Mouse (Mus musculus): ENCODE data around the gene Plcl1. TPM values are rescaled to one million over a fixed set of nuclear protein-coding genes. Genes with fewer than 3 reads are reported as not detected.

The Plcl1 gene
- 0.68 and 0.87 TPM in 2 replicates for polyA plus RNA-seq (2016; fragmentation: Nextera tagmentation; extraction: Ambion mirVana)

- peak; percentile 92 for DNase-seq (ENCODE audit: extremely low spot score, low spot score)
- H3K36me3 ChIP-seq (replicated peaks), result no peaks in the 10 kb centered on the region
- 4% methylated on average over 51 of the region's 51 CpGs for WGBS
- peaks cover 47% of the 10 kb centered on the region for H3K27me3 ChIP-seq (ENCODE audit: poor library complexity, severe bottlenecking)
- no peaks in the 10 kb centered on the region for H3K9me3 ChIP-seq
- peaks cover 31% of the 10 kb centered on the region for H3K4me1 ChIP-seq
- H3K27ac ChIP-seq, result peak within 1 kb of the TSS; percentile 82
- peak within 1 kb of the TSS; percentile 77 for H3K4me3 ChIP-seq
These were observed at the start of gene Plcl1 for GRCm38 (mm10) chr1:55405272-55406022. Plcl1 (plus strand) TSS chr1:55405921.

GRCm38 (mm10) chr1:55362634-55363033 lies 43.1 kb upstream of the Plcl1 start:
- Histone ChIP-seq H3K27me3 (ENCODE audit: poor library complexity, severe bottlenecking) (peaks cover 40% of the 10 kb centered on the region), H3K36me3 (replicated peaks) (no peaks in the 10 kb centered on the region), H3K9me3 (peaks cover 9% of the 10 kb centered on the region), H3K27ac (no peak overlapping the region), H3K4me1 (peaks cover 9% of the 10 kb centered on the region), H3K4me3 (peak overlapping the region; percentile 58)
- DNase-seq (ENCODE audit: extremely low spot score, low spot score), result no peak
- 46% methylated on average over 49 of the region's 49 CpGs for WGBS

DNA sequence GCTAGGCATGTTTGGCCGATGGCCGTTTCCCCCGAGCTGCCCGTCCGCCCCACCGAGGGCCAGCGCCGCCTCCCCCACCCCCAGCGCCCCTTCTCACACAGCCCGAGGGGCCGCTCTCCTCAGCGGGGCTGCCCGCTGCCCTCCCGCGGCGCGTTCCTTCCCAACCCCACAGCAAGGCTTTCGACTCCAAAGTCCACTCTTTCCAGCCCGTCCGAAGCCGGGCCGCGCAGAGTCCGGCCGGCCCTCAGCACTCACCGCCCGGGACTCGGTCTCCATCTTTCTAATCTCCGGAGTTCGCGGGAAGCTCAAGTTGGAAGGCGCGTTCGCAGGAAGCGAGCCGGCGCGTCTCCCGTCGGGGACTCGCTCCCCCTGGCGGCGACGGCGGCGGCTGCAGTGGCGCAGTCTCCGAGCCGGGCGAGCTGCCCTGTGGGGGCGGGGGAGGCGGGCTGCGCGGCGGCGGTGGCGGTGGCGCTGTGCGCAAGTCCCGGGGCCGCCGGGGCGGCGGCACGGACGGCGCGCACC lies 42.6 kb upstream of the Plcl1 start, which contains the start of gene Boll:
Gene Boll, minus strand, starts transcription at position 426 of the 522 bp plus-strand sequence.
- peak; percentile 65 for DNase-seq (ENCODE audit: extremely low spot score, low spot score)

DNA sequence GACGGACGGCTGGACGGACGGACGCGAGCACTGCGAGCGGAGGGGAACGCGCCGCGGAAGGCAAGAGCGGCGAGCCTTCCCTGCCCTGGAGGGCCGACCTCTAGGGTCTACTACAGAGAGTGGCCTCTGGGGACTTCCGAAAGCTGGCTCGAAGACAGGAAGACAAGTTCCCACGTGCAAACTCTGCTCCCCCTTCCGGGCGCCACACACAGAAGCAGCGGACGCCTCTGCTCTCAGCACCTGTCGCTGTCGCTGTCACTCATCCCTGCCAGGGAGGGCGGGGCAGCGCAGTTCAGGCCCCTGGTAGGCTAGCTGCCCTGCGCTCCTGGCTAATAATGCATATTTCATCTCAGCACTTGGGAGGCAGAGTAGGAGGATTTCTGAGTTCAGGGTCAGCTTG lies 42.1 kb upstream of the Plcl1 start:
- Histone ChIP-seq H3K27ac (peak overlapping the region; percentile 35; the same call in 1 of the 2 replicates), H3K27me3 (ENCODE audit: poor library complexity, severe bottlenecking) (peaks cover 40% of the 10 kb centered on the region)

More for the DNA sequence above, 42.6 kb upstream of the Plcl1 start, which contains the start of gene Boll:
- Histone ChIP-seq H3K36me3 (replicated peaks) (no peaks in the 10 kb centered on the region), H3K4me1 (peaks cover 9% of the 10 kb centered on the region), H3K27ac (peak within 1 kb of the TSS; percentile 35; the same call in 1 of the 2 replicates), H3K27me3 (ENCODE audit: poor library complexity, severe bottlenecking) (peaks cover 40% of the 10 kb centered on the region), H3K9me3 (peaks cover 9% of the 10 kb centered on the region), H3K4me3 (peak within 1 kb of the TSS; percentile 58)
- 13% methylated on average over 68 of the region's 68 CpGs for WGBS

DNA sequence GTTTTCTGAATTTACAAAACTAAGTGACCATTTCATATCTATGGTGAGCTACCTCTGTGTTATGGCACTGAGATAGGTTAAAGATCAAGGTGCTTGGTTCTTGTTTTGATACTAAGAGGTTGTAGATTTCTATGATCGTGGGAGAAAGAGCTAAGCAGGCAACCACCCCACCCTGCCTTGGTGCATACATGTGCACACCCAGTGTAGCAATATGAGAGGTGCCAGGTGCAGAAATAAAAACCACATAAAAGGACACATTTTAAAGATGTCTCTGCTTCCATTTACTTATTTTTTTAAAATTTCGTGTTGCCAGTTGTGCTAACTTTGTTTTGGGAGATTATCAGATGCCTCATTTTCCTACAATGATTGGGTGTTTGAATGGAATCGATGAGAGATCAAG lies 33.1 kb upstream of the Plcl1 start:
- Histone ChIP-seq H3K9me3 (no peaks in the 10 kb centered on the region), H3K4me3 (no peak overlapping the region), H3K36me3 (replicated peaks) (no peaks in the 10 kb centered on the region), H3K27ac (no peak overlapping the region), H3K27me3 (ENCODE audit: poor library complexity, severe bottlenecking) (no peaks in the 10 kb centered on the region), H3K4me1 (no peaks in the 10 kb centered on the region)
- 91% methylated on average over 3 of the region's 3 CpGs for WGBS
- no peak for DNase-seq (ENCODE audit: extremely low spot score, low spot score)

More for the DNA sequence above, 42.1 kb upstream of the Plcl1 start:
- H3K36me3 ChIP-seq (replicated peaks), result no peaks in the 10 kb centered on the region
- WGBS, result 2% methylated on average over 27 of the region's 27 CpGs
- peak overlapping the region; percentile 58 for H3K4me3 ChIP-seq
- peaks cover 9% of the 10 kb centered on the region for H3K9me3 ChIP-seq
- DNase-seq (ENCODE audit: extremely low spot score, low spot score), result peak; percentile 49
- H3K4me1 ChIP-seq, result peaks cover 9% of the 10 kb centered on the region

- H3K36me3 ChIP-seq (replicated peaks), result no peaks in the 10 kb centered on the region
- no peak overlapping the region for H3K27ac ChIP-seq
- no peak overlapping the region for H3K4me3 ChIP-seq
- no peaks in the 10 kb centered on the region for H3K4me1 ChIP-seq
- WGBS, result 85% methylated on average over 2 of the region's 2 CpGs
- DNase-seq (ENCODE audit: extremely low spot score, low spot score), result no peak
- no peaks in the 10 kb centered on the region for H3K27me3 ChIP-seq (ENCODE audit: poor library complexity, severe bottlenecking)
- no peaks in the 10 kb centered on the region for H3K9me3 ChIP-seq
These were observed 25.2 kb upstream of the Plcl1 start for GRCm38 (mm10) chr1:55380527-55380926.

- Histone ChIP-seq H3K9me3 (no peaks in the 10 kb centered on the region), H3K4me3 (no peak overlapping the region), H3K27ac (no peak overlapping the region), H3K4me1 (no peaks in the 10 kb centered on the region), H3K27me3 (ENCODE audit: poor library complexity, severe bottlenecking) (no peaks in the 10 kb centered on the region), H3K36me3 (replicated peaks) (no peaks in the 10 kb centered on the region)
- DNase-seq (ENCODE audit: extremely low spot score, low spot score), result peak; percentile 84
- WGBS, result 12% methylated on average over 9 of the region's 9 CpGs
These were observed 22.5 kb upstream of the Plcl1 start for GRCm38 (mm10) chr1:55383114-55383773.

GRCm38 (mm10) chr1:55399891-55400290 lies 5.8 kb upstream of the Plcl1 start:
- H3K27me3 ChIP-seq (ENCODE audit: poor library complexity, severe bottlenecking), result peaks cover 11% of the 10 kb centered on the region
- H3K36me3 ChIP-seq (replicated peaks), result no peaks in the 10 kb centered on the region
- no peak overlapping the region for H3K27ac ChIP-seq
- 61% methylated on average over 5 of the region's 5 CpGs for WGBS
- no peaks in the 10 kb centered on the region for H3K9me3 ChIP-seq
- H3K4me3 ChIP-seq, result no peak overlapping the region
- peaks cover 6% of the 10 kb centered on the region for H3K4me1 ChIP-seq
- DNase-seq (ENCODE audit: extremely low spot score, low spot score), result no peak

GRCm38 (mm10) chr1:55404439-55404838 lies 1.3 kb upstream of the Plcl1 start:
- DNase-seq (ENCODE audit: extremely low spot score, low spot score), result peak; percentile 33
- Histone ChIP-seq H3K9me3 (no peaks in the 10 kb centered on the region), H3K27ac (no peak overlapping the region), H3K4me1 (peaks cover 33% of the 10 kb centered on the region), H3K4me3 (no peak overlapping the region), H3K36me3 (replicated peaks) (no peaks in the 10 kb centered on the region), H3K27me3 (ENCODE audit: poor library complexity, severe bottlenecking) (peaks cover 47% of the 10 kb centered on the region)
- 5% methylated on average over 3 of the region's 3 CpGs for WGBS

- WGBS, result 0% methylated on average over 42 of the region's 42 CpGs
- peak overlapping the region; percentile 77 for H3K4me3 ChIP-seq
- no peak for DNase-seq (ENCODE audit: extremely low spot score, low spot score)
- peaks cover 47% of the 10 kb centered on the region for H3K27me3 ChIP-seq (ENCODE audit: poor library complexity, severe bottlenecking)
- peaks cover 31% of the 10 kb centered on the region for H3K4me1 ChIP-seq
- H3K27ac ChIP-seq, result peak overlapping the region; percentile 82
- no peaks in the 10 kb centered on the region for H3K36me3 ChIP-seq (replicated peaks)
- no peaks in the 10 kb centered on the region for H3K9me3 ChIP-seq
These were observed 297 bp downstream of the Plcl1 start for GRCm38 (mm10) chr1:55406023-55406413.

- Histone ChIP-seq H3K4me3 (peak overlapping the region; percentile 77), H3K36me3 (replicated peaks) (no peaks in the 10 kb centered on the region), H3K27me3 (ENCODE audit: poor library complexity, severe bottlenecking) (peaks cover 47% of the 10 kb centered on the region), H3K27ac (peak overlapping the region; percentile 82), H3K4me1 (peaks cover 31% of the 10 kb centered on the region), H3K9me3 (no peaks in the 10 kb centered on the region)
- WGBS, result 4% methylated on average over 35 of the region's 35 CpGs
- DNase-seq (ENCODE audit: extremely low spot score, low spot score), result peak; percentile 42
These were observed 1.0 kb downstream of the Plcl1 start for GRCm38 (mm10) chr1:55406531-55407375.

DNA sequence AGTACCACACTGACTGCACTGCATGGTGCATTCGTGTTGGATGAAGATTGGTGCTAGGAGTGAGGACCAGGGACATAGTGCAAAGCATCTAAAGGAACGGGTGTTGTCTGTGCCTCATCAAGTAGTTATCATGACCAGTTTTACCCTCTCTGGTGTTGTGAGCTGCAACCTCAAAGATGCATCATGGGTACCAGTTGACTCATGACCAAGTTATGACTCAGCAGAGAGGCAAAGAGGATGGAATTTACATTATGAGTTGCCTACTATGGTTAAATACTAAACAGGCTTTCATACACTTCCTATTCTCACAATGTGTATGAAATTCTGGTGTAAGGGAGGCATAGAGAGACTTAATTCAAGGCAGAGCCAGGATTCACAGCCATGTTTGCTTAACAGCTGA lies 4.9 kb downstream of the Plcl1 start:
- 90% methylated on average over 2 of the region's 2 CpGs for WGBS
- no peak for DNase-seq (ENCODE audit: extremely low spot score, low spot score)
- Histone ChIP-seq H3K4me1 (peaks cover 19% of the 10 kb centered on the region), H3K27me3 (ENCODE audit: poor library complexity, severe bottlenecking) (peaks cover 32% of the 10 kb centered on the region), H3K9me3 (no peaks in the 10 kb centered on the region), H3K4me3 (no peak overlapping the region), H3K36me3 (replicated peaks) (no peaks in the 10 kb centered on the region), H3K27ac (no peak overlapping the region)
